Mouse (Mus musculus) ES-Bruce4 (cell line): Measurements from ENCODE around the gene Nubp1. TPM values are rescaled to one million over a fixed set of nuclear protein-coding genes. Genes with fewer than 3 reads are reported as not detected.
A peak's percentile ranks its signal among the peaks of the same experiment; 100 is the strongest.

ENCODE experiments used
- H3K27ac ChIP-seq: 2 replicates; pipeline ENCODE4 v1.5.1; 2012; ENCODE audit warnings: low read length, inconsistent platforms; ENCODE audit not compliant: insufficient read depth
- H3K27me3 ChIP-seq: 2 replicates; pipeline ENCODE4 v1.6.1; 2012; ENCODE audit warnings: mild to moderate bottlenecking, low read length, inconsistent platforms; ENCODE audit not compliant: control insufficient read depth, poor library complexity, insufficient read depth, severe bottlenecking
- H3K36me3 ChIP-seq: 2 replicates; pipeline ENCODE4 v1.6.1; 2012; ENCODE audit warnings: inconsistent platforms, mild to moderate bottlenecking, low read length, moderate library complexity; ENCODE audit not compliant: control insufficient read depth, poor library complexity, insufficient read depth, severe bottlenecking
- H3K4me1 ChIP-seq: one replicate; pipeline ENCODE4 v1.8.1; 2011; ENCODE audit warnings: low read length; ENCODE audit not compliant: control insufficient read depth, insufficient read depth
- H3K4me3 ChIP-seq: 2 replicates; pipeline ENCODE4 v1.5.1; 2011; ENCODE audit warnings: low read depth, mild to moderate bottlenecking, low read length
- H3K9ac ChIP-seq: 2 replicates; pipeline ENCODE4 v1.6.1; 2012; ENCODE audit warnings: low read depth, mild to moderate bottlenecking, inconsistent platforms; ENCODE audit not compliant: poor library complexity, severe bottlenecking
- H3K9me3 ChIP-seq: replicated peaks from 2 replicates; pipeline ENCODE4 v1.6.1; 2012; ENCODE audit warnings: mild to moderate bottlenecking, low read length, inconsistent platforms; ENCODE audit not compliant: control insufficient read depth, poor library complexity, insufficient read depth, severe bottlenecking
- CTCF ChIP-seq: IDR thresholded peaks from one replicate; pipeline ENCODE4 v1.8.1; 2011; ENCODE audit warnings: low read depth, low read length
- EP300 ChIP-seq: IDR thresholded peaks from 2 replicates; pipeline ENCODE4 v1.6.1; 2011; ENCODE audit warnings: low read depth, low read length; ENCODE audit not compliant: insufficient read depth
- POLR2A ChIP-seq: IDR thresholded peaks from one replicate; pipeline ENCODE4 v1.8.1; 2011; ENCODE audit warnings: low read length; ENCODE audit not compliant: insufficient read depth
- polyA plus RNA-seq: library from polyadenylated mRNA; stranded (reverse); fragments of >200 nt; gene quantifications from 2 replicates; pipeline ENCODE4 v1.2.4, GENCODE M21; 2011; ENCODE audit warnings: low read depth; ENCODE audit not compliant: missing spikeins, insufficient read depth, insufficient read length

Gene Nubp1
- polyA plus RNA-seq, 1 experiment: 25.7 TPM

DNA sequence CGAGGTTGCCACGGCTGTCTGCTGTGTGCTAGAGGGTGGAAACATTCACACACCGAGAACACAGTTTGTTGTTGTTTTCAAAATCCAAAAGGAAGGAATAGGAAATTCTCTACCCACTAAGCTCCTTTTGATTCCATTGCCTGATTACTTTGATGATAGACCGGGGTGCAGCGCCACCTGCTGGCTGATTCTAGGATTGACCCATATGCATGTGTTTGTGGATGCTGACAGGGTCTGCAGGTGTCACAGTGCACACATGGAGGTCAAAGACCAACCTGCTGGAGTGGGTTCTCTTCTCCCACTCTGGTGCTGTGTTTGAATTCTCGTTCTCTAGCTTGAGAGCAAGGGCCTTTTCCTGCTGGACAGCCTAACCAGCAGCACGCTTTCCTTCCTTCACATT lies 12.6 kb upstream of the Nubp1 start:
- TF ChIP-seq CTCF (peak; percentile 90), POLR2A (no peak), EP300 (no peak)
- Histone ChIP-seq H3K9ac (no peak overlapping the region), H3K4me1 (no peaks in the 10 kb centered on the region), H3K27me3 (no peaks in the 10 kb centered on the region), H3K9me3 (no peaks in the 10 kb centered on the region), H3K36me3 (no peaks in the 10 kb centered on the region), H3K27ac (no peak overlapping the region), H3K4me3 (no peak overlapping the region)

DNA sequence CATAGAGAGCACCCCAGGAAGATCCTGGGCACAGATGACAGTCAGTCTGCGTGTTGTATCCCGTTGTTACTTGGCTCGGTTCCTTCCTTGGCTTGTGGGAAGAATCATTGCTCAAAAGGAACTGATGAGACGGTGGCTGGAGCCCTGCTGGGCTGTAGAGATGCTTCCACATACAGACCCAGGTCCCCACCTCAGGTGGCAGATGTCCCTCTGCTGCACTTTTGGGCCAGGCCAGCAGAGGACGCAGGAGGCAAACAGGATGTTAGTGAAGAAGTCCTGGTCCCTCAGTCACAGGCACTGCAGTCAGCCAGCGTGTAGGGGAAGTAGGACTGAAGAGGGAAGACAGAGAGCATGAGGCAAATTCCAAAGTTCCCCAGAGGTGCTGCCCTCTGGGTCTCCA lies 4.2 kb downstream of the Nubp1 start:
- Histone ChIP-seq H3K27me3 (no peaks in the 10 kb centered on the region), H3K27ac (no peak overlapping the region), H3K4me1 (no peaks in the 10 kb centered on the region), H3K9ac (no peak overlapping the region), H3K4me3 (no peak overlapping the region), H3K36me3 (no peaks in the 10 kb centered on the region), H3K9me3 (no peaks in the 10 kb centered on the region)
- TF ChIP-seq EP300 (no peak), POLR2A (no peak), CTCF (peak; percentile 78)

DNA sequence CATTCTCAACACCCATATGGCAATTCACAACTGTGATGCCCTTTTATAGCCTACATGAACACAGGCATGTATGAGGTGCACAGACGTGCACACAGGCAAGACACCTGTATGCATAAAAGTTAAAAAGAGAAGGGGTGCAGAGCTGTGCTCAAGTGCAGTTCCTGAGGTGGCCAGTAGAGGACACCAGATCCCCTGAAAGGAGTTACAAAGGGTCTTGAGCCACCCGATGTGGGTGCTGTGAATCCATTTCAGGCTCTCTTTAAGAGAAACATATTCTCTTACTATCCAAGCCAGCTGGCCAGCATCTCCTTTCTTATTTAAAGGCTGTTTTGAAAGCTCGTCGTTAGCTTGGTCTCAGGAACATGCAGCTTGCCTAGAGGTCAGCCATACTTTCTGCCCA lies 5.1 kb downstream of the Nubp1 start:
- Histone ChIP-seq H3K4me3 (no peak overlapping the region), H3K9me3 (no peaks in the 10 kb centered on the region), H3K36me3 (peaks cover 3% of the 10 kb centered on the region), H3K9ac (no peak overlapping the region), H3K27ac (no peak overlapping the region), H3K27me3 (no peaks in the 10 kb centered on the region), H3K4me1 (no peaks in the 10 kb centered on the region)
- TF ChIP-seq EP300: no peak
- TF ChIP-seq CTCF: peak; percentile 64

GRCm38 (mm10) chr16:10417723-10418259 lies 6.0 kb downstream of the Nubp1 start:
- Histone ChIP-seq H3K36me3 (peaks cover 5% of the 10 kb centered on the region), H3K27ac (no peak overlapping the region), H3K9me3 (no peaks in the 10 kb centered on the region), H3K27me3 (no peaks in the 10 kb centered on the region), H3K4me3 (no peak overlapping the region), H3K9ac (no peak overlapping the region), H3K4me1 (no peaks in the 10 kb centered on the region)
- TF ChIP-seq POLR2A: no peak
- TF ChIP-seq CTCF: no peak
- TF ChIP-seq EP300: no peak

DNA sequence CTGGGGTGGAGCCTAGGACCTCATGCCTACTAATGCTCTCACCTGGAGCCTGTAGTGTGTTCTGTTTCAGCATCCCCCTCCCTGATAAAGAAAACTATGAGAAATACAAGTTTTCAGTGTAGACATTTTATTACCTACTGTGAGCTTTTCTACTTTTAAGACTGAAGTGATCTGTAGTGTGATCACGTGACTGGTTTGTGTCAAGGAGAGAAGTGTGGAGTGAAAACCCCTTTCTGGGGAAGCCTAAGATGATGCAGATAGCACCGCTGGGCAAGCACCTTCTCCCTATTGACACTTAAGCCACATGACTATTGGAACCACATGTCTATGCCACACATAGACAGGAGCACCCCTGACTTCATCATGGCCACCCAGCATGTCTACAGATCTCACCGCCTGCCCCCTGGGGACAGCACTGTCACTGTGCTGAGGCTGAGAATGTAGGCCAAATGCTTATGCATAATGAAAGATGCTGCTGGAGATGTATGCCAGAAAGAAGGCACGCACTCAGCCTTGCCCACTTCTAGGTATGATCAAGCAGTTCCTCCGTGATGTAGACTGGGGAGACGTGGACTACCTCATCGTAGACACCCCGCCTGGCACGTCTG lies 8.8 kb downstream of the Nubp1 start:
- Histone ChIP-seq H3K36me3 (peaks cover 18% of the 10 kb centered on the region), H3K4me3 (no peak overlapping the region), H3K27me3 (no peaks in the 10 kb centered on the region), H3K27ac (no peak overlapping the region), H3K9ac (no peak overlapping the region), H3K9me3 (no peaks in the 10 kb centered on the region), H3K4me1 (no peaks in the 10 kb centered on the region)
- TF ChIP-seq CTCF: no peak
- no peak for TF ChIP-seq EP300
- no peak for TF ChIP-seq POLR2A

GRCm38 (mm10) chr16:10431911-10432310 lies 20.2 kb downstream of the Nubp1 start:
- no peak overlapping the region for H3K9ac ChIP-seq
- TF ChIP-seq EP300: no peak
- no peak for TF ChIP-seq POLR2A
- no peak for TF ChIP-seq CTCF

More at GRCm38 (mm10) chr16:10431911-10432310, 20.2 kb downstream of the Nubp1 start:
- Histone ChIP-seq H3K9me3 (no peaks in the 10 kb centered on the region), H3K4me1 (no peaks in the 10 kb centered on the region), H3K36me3 (no peaks in the 10 kb centered on the region), H3K27ac (no peak overlapping the region), H3K4me3 (no peak overlapping the region), H3K27me3 (no peaks in the 10 kb centered on the region)
